Mouse (Mus musculus) cortical plate, adult 2 months (tissue): ENCODE results near the gene AC124108.1.

Experiments
- CTCF ChIP-seq: fragments of 200-500 bp; IDR thresholded peaks from 2 replicates; pipeline ENCODE4 v1.5.1; 2011; ENCODE audit warnings: mild to moderate bottlenecking, control low read depth, low read length; ENCODE audit not compliant: insufficient read depth; ENCODE audit errors: extremely low read depth
- POLR2A ChIP-seq: fragments of 200-500 bp; IDR thresholded peaks from 2 replicates; pipeline ENCODE4 v1.6.1; 2011; ENCODE audit warnings: mild to moderate bottlenecking, low read length, control low read depth; ENCODE audit not compliant: insufficient read depth; ENCODE audit errors: extremely low read depth

DNA sequence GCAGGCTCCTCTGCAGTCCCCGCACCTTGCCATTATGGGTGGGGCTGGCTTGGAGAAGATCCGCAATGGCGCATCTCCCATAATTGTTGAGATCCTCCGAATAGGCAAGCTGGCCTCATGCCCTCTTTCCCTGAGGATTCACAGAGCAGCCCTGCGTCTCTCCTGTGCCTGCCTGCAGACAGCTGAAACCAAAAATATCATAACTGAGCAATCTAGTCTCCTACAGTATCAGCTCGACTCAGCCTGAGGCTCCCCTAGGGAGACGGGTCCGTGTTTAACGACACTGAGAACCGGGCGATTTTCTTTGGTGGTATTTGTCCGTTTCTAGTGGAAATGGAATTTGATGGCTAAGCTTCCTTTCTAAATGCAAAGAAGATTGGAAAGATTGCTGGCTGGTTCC, 8.7 kb downstream of the AC124108.1 start:
- no peak for TF ChIP-seq CTCF
- 0 out of 2 replicates have a peak, but pooled peaks have one; percentile 51 for TF ChIP-seq POLR2A
